Mouse (Mus musculus) C2C12 (cell line): ENCODE results near the gene Nfe2. TPM values are rescaled to one million over a fixed set of nuclear protein-coding genes. Genes with fewer than 3 reads are reported as not detected.
A peak's percentile ranks its signal among the peaks of the same experiment; 100 is the strongest.

ENCODE experiments used
- H3K27me3 ChIP-seq: one replicate; pipeline ENCODE4 v1.6.1; 2011; ENCODE audit not compliant: control insufficient read depth, insufficient read depth, insufficient read length
- H3K36me3 ChIP-seq: one replicate; pipeline ENCODE4 v1.6.1; 2011; ENCODE audit not compliant: control insufficient read depth, insufficient read depth
- H3K4me3 ChIP-seq: one replicate; pipeline ENCODE4 v1.5.1; 2011; ENCODE audit warnings: mild to moderate bottlenecking, control low read depth; ENCODE audit not compliant: poor library complexity, insufficient read depth, severe bottlenecking
- H3K79me2 ChIP-seq: one replicate; pipeline ENCODE4 v1.6.1; 2011; ENCODE audit not compliant: control insufficient read depth, insufficient read depth
- H3K79me3 ChIP-seq: one replicate; pipeline ENCODE4 v1.6.1; 2011; ENCODE audit warnings: low read depth, control low read depth
- H3ac ChIP-seq: one replicate; pipeline ENCODE3; 2011; ENCODE audit warnings: low read depth; ENCODE audit not compliant: control insufficient read depth, insufficient read length
- CEBPB ChIP-seq: IDR thresholded peaks from one replicate; pipeline ENCODE4 v1.6.1; 2011; ENCODE audit warnings: low read depth, mild to moderate bottlenecking, control low read depth, moderate library complexity
- CTCF ChIP-seq: IDR thresholded peaks from one replicate; pipeline ENCODE4 v1.5.1; 2011; ENCODE audit not compliant: control insufficient read depth, insufficient read depth, insufficient read length
- FOSL1 ChIP-seq: IDR thresholded peaks from one replicate; pipeline ENCODE4 v1.8.0; 2011; ENCODE audit warnings: mild to moderate bottlenecking, low read length; ENCODE audit not compliant: poor library complexity, insufficient read depth, severe bottlenecking
- MAX ChIP-seq: IDR thresholded peaks from one replicate; pipeline ENCODE4 v1.6.1; 2011; ENCODE audit warnings: mild to moderate bottlenecking, control low read depth
- MYOD1 ChIP-seq: IDR thresholded peaks from one replicate; pipeline ENCODE4 v1.6.1; 2011; ENCODE audit warnings: low read depth; ENCODE audit not compliant: control insufficient read depth, insufficient read length
- MYOG ChIP-seq: IDR thresholded peaks from one replicate; pipeline ENCODE4 v1.6.1; 2011; ENCODE audit not compliant: control insufficient read depth, insufficient read length; ENCODE audit errors: extremely low read depth
- USF1 ChIP-seq: IDR thresholded peaks from one replicate; pipeline ENCODE4 v1.6.1; 2011; ENCODE audit warnings: low read depth, mild to moderate bottlenecking, control low read depth, moderate library complexity
- polyA plus RNA-seq: library from polyadenylated mRNA; unstranded; fragments of >200 nt; fragmentation: generic; extraction: Trizol; gene quantifications from one replicate; pipeline ENCODE4 v1.2.1, GENCODE M21; 2012; ENCODE audit warnings: missing spikeins

The Nfe2 gene
- polyA plus RNA-seq, 1 experiment, result 0.25 TPM

- no peaks in the 10 kb centered on the region for H3K79me2 ChIP-seq
- no peak for TF ChIP-seq CEBPB
- TF ChIP-seq MYOD1, result no peak
- no peak for TF ChIP-seq CTCF
- no peak for TF ChIP-seq MYOG
- no peak for TF ChIP-seq MAX
- no peak for TF ChIP-seq FOSL1
- TF ChIP-seq USF1, result no peak
Measured at GRCm38 (mm10) chr15:103259162-103259561, 959 bp upstream of the Nfe2 start.

GRCm38 (mm10) chr15:103256210-103256986 lies 1.8 kb downstream of the Nfe2 start:
- Histone ChIP-seq H3K79me2 (no peaks in the 10 kb centered on the region), H3K79me3 (no peaks in the 10 kb centered on the region), H3ac (no peak overlapping the region), H3K4me3 (no peak overlapping the region), H3K36me3 (no peaks in the 10 kb centered on the region), H3K27me3 (no peaks in the 10 kb centered on the region)
- TF ChIP-seq CTCF (no peak), MAX (no peak), MYOD1 (no peak), USF1 (no peak), FOSL1 (no peak), MYOG (no peak), CEBPB (no peak)

More at GRCm38 (mm10) chr15:103259162-103259561, 959 bp upstream of the Nfe2 start:
- Histone ChIP-seq H3K4me3 (no peak overlapping the region), H3K27me3 (no peaks in the 10 kb centered on the region), H3ac (no peak overlapping the region), H3K36me3 (no peaks in the 10 kb centered on the region), H3K79me3 (no peaks in the 10 kb centered on the region)

GRCm38 (mm10) chr15:103255169-103255568 lies 3.0 kb downstream of the Nfe2 start:
- H3K79me2 ChIP-seq, result no peaks in the 10 kb centered on the region
- peak overlapping the region; percentile 14 for H3ac ChIP-seq
- H3K4me3 ChIP-seq, result no peak overlapping the region
- H3K79me3 ChIP-seq, result no peaks in the 10 kb centered on the region
- no peaks in the 10 kb centered on the region for H3K27me3 ChIP-seq
- H3K36me3 ChIP-seq, result no peaks in the 10 kb centered on the region
- TF ChIP-seq CEBPB, result no peak
- TF ChIP-seq MAX, result no peak
- TF ChIP-seq MYOG, result no peak
- no peak for TF ChIP-seq USF1
- TF ChIP-seq CTCF, result no peak
- TF ChIP-seq FOSL1, result no peak

- no peak overlapping the region for H3ac ChIP-seq
- H3K36me3 ChIP-seq, result peaks cover 8% of the 10 kb centered on the region
- no peaks in the 10 kb centered on the region for H3K79me3 ChIP-seq
- TF ChIP-seq MYOG (no peak), USF1 (no peak), MYOD1 (no peak), CEBPB (no peak), FOSL1 (no peak), CTCF (no peak), MAX (no peak)
- H3K79me2 ChIP-seq, result no peaks in the 10 kb centered on the region
- H3K27me3 ChIP-seq, result no peaks in the 10 kb centered on the region
- no peak overlapping the region for H3K4me3 ChIP-seq
Measured at GRCm38 (mm10) chr15:103253352-103253751, 4.9 kb downstream of the Nfe2 start.

GRCm38 (mm10) chr15:103252660-103253059 lies 5.5 kb downstream of the Nfe2 start:
- Histone ChIP-seq H3K79me3 (no peaks in the 10 kb centered on the region), H3ac (no peak overlapping the region), H3K27me3 (no peaks in the 10 kb centered on the region), H3K79me2 (no peaks in the 10 kb centered on the region), H3K4me3 (no peak overlapping the region), H3K36me3 (peaks cover 15% of the 10 kb centered on the region)
- no peak for TF ChIP-seq MAX
- TF ChIP-seq FOSL1, result no peak
- no peak for TF ChIP-seq MYOD1
- TF ChIP-seq USF1, result no peak
- no peak for TF ChIP-seq CEBPB
- no peak for TF ChIP-seq MYOG
- no peak for TF ChIP-seq CTCF

- Histone ChIP-seq H3K79me2 (no peaks in the 10 kb centered on the region), H3K79me3 (no peaks in the 10 kb centered on the region), H3K27me3 (no peaks in the 10 kb centered on the region), H3K4me3 (no peak overlapping the region), H3ac (no peak overlapping the region), H3K36me3 (peaks cover 25% of the 10 kb centered on the region)
- TF ChIP-seq FOSL1 (no peak), CTCF (no peak), MAX (no peak), MYOD1 (no peak), CEBPB (no peak)
Measured at GRCm38 (mm10) chr15:103251595-103251994, 6.6 kb downstream of the Nfe2 start.
